Mouse (Mus musculus): ENCODE results near the gene Ubash3b.

GRCm38 (mm10) chr9:41129802-41130480, 31.6 kb downstream of the Ubash3b start:
- TF ChIP-seq GATA1 (IDR thresholded peaks at IDR 0.05; ENCODE audit: borderline replicate concordance, low read length) = no peak
- no peak for TF ChIP-seq FLI1 (IDR thresholded peaks at IDR 0.05; ENCODE audit: low read length)

Measured in megakaryocyte, embryonic 14.5 days (primary cell).